Mouse (Mus musculus) megakaryocyte progenitor cell, adult 5-6 weeks (primary cell): ENCODE results near the gene Oit3. TPM values are rescaled to one million over a fixed set of nuclear protein-coding genes. Genes with fewer than 3 reads are reported as not detected.

Experiments used
- total RNA-seq, 2 experiments: library from RNA; stranded (forward) in 1 of 2; stranded (reverse) in 1 of 2; fragments of 157-497, 149-512 nt in 1 of 2; fragments of 200-1000 nt in 1 of 2; gene quantifications; 2 replicates each; pipeline versions ENCODE4 v1.2.3 to v1.2.4; 2015 to 2017

The Oit3 gene
- total RNA-seq, 2 experiments from 2014 or later: 0.21 TPM; not detected in 1

Other genes with a start within 250 kb of the Oit3 start
- 2.5 and 5.6 TPM in 2 replicates for gene Sept10, start 219.9 kb downstream of the Oit3 start, total RNA-seq (2015)
- gene Sept10, start 219.9 kb downstream of the Oit3 start, total RNA-seq (2017): 10.2 and 10.6 TPM in 2 replicates
- 10.0 and 19.3 TPM in 2 replicates for gene Sowahc, start 219.8 kb downstream of the Oit3 start, total RNA-seq (2015)
- 11.5 and 19.2 TPM in 2 replicates for gene Sowahc, start 219.8 kb downstream of the Oit3 start, total RNA-seq (2017)
- gene P4ha1, start 118.5 kb downstream of the Oit3 start, total RNA-seq (2015): 17.4 and 20.1 TPM in 2 replicates
- gene P4ha1, start 118.5 kb downstream of the Oit3 start, total RNA-seq (2017): 39.4 and 41.8 TPM in 2 replicates
- 67.4 and 68.7 TPM in 2 replicates for gene Gm10273, start 46.1 kb downstream of the Oit3 start, total RNA-seq (2015)
- gene Gm10273, start 46.1 kb downstream of the Oit3 start, total RNA-seq (2017): 51.9 and 123 TPM in 2 replicates
- not detected in 2 replicates for gene Pla2g12b, start 38.1 kb downstream of the Oit3 start, total RNA-seq (2015)
- gene Pla2g12b, start 38.1 kb downstream of the Oit3 start, total RNA-seq (2017): not detected in 2 replicates
- gene Gm10322, start 174.3 kb upstream of the Oit3 start, total RNA-seq (2015): not detected in 2 replicates
- gene Gm10322, start 174.3 kb upstream of the Oit3 start, total RNA-seq (2017): not detected in 2 replicates
- 39.5 and 43.0 TPM in 2 replicates for gene Mcu, start 174.9 kb upstream of the Oit3 start, total RNA-seq (2015)
- gene Mcu, start 174.9 kb upstream of the Oit3 start, total RNA-seq (2017): 57.3 and 60.1 TPM in 2 replicates